Mouse (Mus musculus): ENCODE measurements at regions not wholly inside any gene's neighbourhood (a gene's known extent, or its start where the extent isn't known, plus 50 kb on each side); places are given as distances from the start of the nearest gene placed in this dataset.
"Not testable (repeated sequence)": the region's sequence is repeated elsewhere in the genome, so short reads cannot be mapped to it uniquely, and the experiment has no call there.

GRCm38 (mm10) chr6:47679946-47680345, 84.8 kb upstream of the Ezh2 start:
- not testable (repeated sequence) for DNase-seq

- peak; percentile 61 for DNase-seq
Observed at GRCm38 (mm10) chr6:47672741-47673140, 77.6 kb upstream of the Ezh2 start.

- DNase-seq: peak; percentile 5
Observed at GRCm38 (mm10) chr6:47652880-47653279, 57.7 kb upstream of the Ezh2 start.

GRCm38 (mm10) chr6:47651385-47651718, 56.2 kb upstream of the Ezh2 start:
- DNase-seq: not testable (repeated sequence)

- DNase-seq: peak; percentile 97
Observed at GRCm38 (mm10) chr6:47650463-47651384, 55.6 kb upstream of the Ezh2 start.

GRCm38 (mm10) chr6:47649961-47650360, 54.8 kb upstream of the Ezh2 start:
- peak; percentile 16 for DNase-seq

GRCm38 (mm10) chr6:47649451-47649931, 54.4 kb upstream of the Ezh2 start:
- DNase-seq: peak; percentile 5

GRCm38 (mm10) chr6:47648899-47649298, 53.8 kb upstream of the Ezh2 start:
- DNase-seq: peak; percentile 5

GRCm38 (mm10) chr6:47648316-47648715, 53.2 kb upstream of the Ezh2 start:
- DNase-seq: peak; percentile 4

GRCm38 (mm10) chr6:47647876-47648275, 52.7 kb upstream of the Ezh2 start:
- DNase-seq: peak; percentile 2

- no peak for DNase-seq
Observed at GRCm38 (mm10) chr6:47646731-47647567, 51.8 kb upstream of the Ezh2 start.

GRCm38 (mm10) chr6:47646022-47646421, 50.9 kb upstream of the Ezh2 start:
- no peak for DNase-seq
